Mouse (Mus musculus) ovary, adult 18-20 months (tissue): ENCODE results near the gene Cnp.
"Not testable (repeated sequence)": the region's sequence is repeated elsewhere in the genome, so short reads cannot be mapped to it uniquely, and the experiment has no call there.

Source experiments
- DNase-seq: peaks from one replicate; pipeline ENCODE4 v3.0.0; 2022; ENCODE audit warnings: low spot score, mixed read lengths

Cnp gene

DNA sequence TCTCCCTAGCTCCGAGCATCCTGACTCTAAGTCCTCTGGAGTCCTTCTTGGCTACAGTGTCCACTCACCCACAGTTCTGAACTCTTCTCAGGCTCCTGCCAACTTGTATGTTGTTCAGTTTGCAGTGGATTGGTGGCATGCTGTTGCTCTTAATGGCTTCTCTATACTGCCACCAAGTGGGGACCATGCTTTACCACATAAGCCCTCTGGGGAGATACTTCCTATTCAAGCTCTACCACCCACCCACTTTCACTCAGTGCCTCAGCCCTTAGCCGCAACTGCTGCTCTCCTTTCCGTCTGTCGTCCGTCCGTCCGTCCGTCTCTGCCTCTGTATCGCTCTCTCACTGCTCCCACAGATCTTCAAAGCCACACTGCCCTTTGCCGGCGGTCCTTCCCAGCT is 19.1 kb upstream of the Cnp start:
- DNase-seq, result peak; percentile 58

DNA sequence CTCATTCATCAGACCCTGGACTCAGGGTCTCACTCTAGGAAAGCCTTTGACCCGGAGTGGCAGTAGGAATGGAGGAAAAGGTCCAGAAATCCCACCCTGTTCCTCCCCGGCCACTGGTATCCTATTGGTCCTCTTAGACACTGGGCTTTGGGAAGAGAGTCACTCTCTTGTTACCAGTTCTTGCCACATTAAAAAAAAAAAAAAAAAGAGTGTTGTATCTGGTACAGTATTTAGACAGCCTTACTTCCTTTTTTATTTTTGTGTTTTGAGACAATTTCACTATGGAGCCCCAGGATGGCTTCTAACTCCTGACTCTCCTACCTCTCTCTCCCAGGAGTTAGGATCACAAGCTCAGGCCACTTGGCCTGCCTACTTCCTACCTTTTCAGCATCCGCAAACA is 17.1 kb upstream of the Cnp start:
- no peak for DNase-seq

DNA sequence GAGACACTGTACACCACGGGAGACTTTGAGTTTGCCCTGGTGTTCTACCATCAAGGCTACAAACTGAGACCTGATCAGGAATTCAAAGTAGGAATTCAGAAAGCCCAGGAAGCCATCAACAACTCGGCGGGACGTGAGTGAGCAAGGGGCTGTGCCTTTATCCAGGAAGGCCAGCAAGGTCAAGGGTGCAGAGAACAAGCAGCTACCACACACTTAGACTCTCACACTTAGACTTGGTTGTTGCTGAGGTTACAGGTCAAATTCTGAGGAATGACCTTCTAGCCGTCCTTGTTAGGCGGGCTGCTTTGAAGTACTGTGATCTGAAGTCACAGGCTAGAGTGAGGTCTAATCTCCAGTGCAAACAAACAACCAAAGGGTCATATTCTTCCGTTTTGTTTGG is 15.2 kb upstream of the Cnp start:
- DNase-seq, result no peak

DNA sequence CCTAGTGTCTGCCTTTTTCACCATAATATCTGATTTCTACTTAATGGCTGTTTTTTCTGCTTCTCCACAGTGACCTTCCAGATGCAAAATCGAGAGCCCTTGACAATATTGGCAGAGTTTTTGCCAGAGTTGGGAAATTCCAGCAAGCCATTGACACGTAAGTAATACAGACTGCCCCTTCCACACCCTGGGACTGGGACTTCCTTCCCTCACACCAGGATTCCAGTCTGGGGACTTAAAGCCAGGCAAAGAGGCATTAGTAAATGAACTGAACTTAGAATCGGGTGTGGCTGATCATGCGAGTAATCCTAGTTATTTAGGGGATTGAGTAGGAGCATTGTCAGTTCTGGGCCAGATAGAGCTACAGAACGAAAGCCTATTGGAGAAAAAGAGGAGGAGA is 13.0 kb upstream of the Cnp start:
- no peak for DNase-seq

DNA sequence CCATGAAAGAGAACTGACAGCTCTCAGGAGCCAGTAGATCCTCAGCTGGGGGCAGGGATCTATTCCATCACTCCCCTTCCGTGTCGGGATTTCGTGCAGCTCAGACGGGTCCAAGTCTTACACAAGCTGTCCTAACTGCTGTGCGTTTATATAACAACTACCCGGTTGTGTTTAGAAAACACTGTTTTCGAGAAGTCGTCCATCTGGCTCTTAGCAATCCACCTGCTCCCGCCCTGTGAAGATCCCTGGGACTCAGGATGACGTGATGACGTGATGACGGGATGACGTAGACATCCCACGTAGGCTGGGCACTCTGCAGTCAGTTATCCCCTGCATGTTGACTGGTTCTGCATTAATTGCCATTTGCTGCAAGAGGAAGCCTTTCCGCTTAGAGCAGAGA is 10.4 kb upstream of the Cnp start:
- DNase-seq, result no peak

DNA sequence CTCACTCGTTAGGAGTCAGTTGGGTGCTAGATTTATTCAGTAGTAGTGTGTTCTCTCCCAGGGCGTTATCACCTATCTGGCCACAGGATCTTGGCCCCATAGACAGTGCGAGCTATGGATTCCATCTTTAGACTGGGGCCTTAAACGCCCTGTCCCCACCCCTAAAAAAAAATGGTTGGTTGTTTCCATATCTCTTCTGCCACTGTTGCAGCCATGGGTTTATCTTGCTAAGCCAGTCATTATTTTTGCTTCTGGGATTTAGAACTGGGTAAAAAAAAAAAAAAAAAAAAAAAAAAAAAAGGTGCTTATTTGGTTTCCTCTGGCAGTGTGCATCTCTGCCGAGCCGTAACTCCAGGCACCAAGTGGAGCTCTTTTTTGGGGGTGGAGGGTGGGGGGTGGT is 10.0 kb upstream of the Cnp start:
- no peak for DNase-seq

DNA sequence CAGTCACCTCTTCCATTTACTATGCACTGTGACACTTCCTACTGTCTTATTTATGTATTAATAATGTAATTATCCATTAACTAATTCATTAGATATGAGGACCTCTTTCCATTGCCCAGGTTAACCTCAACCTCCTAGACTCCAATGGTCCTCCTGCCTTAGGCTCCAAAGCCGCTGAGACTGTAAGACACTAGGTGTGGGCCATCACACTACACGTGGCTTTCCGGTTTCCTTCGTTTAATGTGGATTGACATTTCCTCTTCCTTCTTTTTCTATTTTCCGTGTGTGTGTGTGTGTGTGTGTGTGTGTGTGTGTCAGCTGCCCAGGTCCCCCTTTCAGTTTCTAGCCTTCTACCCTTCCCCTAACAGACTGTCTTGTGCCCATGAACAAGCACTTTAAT is 7.5 kb upstream of the Cnp start:
- no peak for DNase-seq

DNA sequence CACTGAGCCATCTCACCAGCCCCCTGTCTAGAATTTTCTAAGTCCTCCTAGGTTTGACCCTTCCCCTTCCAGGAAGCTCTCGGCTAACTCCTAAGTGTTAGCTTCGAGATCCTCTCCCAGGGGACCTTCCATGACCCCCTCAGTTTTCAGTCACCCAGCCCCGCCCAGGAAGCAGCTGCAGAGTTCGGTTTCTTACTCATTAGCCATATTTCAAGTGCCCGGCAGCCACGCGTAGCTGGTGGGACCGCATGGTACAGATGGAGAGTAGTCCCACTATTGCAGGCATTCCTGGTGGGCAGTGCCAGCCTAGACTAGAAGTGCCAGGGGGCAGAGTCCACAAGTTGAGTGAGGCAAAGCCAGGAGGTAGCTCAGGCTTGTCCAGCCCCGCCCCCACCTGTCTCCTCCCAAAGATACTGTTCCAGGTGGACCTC is 6.9 kb upstream of the Cnp start:
- no peak for DNase-seq

DNA sequence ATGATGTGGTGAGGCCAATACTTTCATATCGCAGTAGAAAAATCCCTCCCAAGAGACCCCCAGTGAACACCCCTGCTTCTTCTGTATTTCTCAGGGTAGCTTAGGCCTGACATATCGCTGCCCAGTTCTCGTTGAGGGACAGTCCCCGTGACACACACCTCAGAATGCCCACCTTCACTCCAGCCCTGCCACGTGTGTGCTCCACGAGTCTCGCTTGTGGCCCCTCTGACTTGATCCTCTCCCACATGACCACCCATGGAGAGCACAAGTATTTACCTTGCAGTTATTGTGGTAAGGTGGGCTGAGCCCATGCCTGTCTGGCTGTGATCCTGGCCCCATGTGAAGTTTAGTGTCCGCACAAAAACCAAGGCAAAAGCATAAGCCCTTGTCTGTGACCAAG is 6.0 kb upstream of the Cnp start:
- no peak for DNase-seq

DNA sequence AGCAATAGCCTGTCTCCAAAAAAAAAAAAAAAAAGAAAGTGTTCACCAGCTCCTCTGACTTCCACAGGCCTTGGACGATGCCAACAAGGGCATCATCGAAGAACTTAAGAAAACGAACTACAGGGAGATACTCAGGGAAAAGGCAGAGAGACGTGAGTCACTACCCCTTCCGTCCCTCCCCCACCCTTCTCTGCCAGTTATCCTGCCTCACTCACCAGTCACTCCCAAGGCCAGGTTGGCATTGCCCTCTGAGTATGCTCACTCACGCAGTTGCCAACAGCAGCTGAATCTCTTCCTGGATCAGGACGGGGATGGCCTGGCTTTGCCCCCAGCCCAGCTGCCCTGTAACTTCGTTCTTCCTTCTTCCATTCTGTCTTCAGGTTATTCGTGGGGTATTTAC is 4.9 kb upstream of the Cnp start:
- DNase-seq, result peak; percentile 67

DNA sequence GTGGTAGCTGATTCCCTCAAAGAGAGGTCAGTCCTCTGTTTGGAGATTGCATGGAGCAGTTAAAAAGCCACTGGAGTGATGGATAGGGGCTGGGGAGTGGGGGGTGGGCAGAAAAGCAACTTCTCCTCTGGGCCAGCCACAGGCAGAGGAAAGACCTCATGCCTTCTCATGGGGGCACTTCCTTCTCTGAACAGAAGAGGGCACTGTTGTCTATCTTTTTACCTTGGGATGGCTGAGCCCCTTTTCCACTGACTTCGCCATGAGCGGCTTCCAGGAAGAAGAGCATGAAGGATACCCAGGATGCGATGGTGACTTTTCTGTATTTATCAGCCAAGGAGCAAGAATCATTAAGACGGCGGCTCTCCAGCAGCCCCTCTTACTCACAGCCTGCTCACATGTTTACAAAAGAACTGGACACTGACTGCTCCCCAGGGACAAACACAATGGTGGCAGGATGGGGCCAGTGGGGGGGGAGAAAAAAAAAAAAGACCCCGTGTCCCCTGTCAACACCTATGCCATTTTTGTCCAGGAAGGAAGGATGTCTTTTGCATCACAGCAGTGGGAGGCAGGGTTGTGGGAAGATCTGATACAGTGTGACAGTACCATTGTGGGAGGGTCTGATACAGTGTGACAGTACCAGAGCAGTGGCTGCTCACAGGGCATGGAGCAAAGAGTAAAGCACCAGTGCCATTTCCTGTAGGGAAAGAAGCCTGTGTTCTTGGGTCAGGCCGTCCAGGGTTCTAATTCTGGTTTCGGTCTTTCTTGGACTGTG is 4.1 kb upstream of the Cnp start:
- DNase-seq, result peak; percentile 42

DNA sequence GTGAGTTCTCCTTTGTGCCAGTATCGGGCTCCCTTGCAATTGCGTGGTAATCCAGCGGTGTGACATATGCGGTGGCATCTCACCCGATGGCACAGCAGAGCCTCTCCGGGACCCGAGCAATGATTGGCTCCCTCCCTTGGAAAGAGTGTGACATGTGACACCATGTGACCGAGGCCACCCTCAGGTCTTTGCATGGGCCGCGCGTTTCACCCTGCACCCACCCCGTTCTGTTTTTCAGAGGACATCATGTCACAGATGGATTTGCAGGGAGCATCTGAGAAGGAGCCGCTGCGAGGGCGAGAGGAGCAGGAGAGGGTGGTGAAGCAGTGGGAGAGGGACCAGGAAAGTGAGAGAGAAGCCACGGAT is 3.5 kb upstream of the Cnp start:
- DNase-seq, result no peak

DNA sequence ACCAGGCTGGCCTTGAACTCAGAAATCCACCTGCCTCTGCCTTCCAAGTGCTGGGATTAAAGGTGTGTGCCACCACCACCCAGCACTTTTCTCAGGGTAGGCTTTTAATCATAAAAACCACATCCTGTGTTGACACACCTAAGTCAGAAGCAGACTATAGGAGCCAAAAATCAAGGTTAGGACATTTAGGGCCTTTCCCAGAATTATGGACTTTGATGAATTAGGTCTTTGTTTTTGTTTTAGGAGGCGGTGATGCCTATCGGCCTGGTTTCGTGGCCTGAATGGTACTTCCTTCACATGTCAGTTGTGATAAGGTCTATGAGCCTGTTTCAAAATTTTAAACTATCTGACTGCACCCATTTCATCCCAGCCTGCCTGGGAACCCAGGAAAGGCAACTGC is 516 bp upstream of the Cnp start:
- DNase-seq, result no peak

DNA sequence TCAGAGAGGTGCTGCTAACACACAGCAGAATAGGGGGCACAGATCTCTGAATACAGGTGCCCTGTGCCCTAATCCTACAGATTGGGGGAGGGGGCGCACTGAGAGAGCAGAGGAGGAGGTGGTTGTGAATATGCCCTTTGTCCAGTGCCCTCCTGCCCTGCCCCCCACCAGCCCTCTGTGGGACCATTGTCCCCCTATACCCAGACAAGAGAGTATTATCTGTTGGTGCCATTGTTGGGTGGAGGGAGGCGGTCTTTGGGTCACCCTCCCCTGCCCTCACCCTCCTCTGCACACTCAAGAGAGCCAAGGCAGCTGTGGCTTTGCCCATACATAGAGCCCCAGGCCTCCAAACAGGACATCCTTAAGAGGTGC is 766 bp downstream of the Cnp start:
- no peak for DNase-seq

DNA sequence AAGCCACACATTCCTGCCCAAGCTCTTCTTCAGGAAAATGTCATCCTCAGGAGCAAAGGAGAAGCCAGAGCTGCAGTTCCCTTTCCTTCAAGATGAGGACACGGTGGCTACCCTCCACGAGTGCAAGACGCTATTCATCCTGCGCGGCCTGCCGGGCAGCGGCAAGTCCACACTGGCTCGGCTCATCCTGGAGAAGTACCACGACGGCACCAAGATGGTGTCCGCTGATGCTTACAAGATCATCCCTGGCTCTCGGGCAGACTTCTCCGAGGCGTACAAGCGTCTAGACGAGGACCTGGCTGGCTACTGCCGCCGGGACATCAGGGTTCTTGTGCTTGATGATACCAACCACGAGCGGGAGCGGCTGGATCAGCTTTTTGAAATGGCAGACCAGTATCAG is 1.6 kb downstream of the Cnp start:
- no peak for DNase-seq

DNA sequence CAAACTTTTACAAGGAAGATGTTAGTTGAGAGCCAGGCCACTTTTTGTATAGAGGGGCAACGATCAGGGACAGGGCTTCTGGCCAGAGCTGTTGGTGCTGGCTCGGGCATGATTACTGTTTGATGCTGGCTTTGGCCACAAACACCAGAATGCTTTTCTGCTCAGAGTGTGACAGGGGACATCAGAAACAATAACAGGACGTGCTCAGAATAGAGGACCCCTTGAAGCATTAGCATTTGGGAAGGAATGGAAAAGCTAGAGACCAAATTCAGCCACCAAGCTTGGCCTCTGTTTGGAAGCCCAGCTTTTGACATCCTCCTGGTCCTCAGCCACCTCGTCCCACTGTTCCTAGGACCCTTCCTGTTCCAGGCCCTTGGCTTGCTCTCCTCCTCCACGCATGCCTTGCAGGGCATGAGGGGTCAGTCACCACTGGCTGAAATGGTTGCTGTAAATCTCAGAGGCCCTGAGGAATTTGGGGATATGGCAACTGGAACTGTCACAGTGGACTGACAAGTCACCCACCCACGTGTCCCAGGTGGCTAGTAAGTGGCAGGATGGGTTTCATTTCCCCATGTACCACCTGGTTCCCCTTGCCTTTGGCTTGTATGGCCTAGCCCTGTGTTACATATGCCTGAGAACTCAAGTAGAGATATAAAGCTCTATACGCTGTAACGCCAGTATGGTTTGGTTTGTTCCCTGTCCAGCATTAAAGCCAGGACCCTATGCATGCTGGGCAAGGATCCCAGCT is 3.3 kb downstream of the Cnp start:
- no peak for DNase-seq

DNA sequence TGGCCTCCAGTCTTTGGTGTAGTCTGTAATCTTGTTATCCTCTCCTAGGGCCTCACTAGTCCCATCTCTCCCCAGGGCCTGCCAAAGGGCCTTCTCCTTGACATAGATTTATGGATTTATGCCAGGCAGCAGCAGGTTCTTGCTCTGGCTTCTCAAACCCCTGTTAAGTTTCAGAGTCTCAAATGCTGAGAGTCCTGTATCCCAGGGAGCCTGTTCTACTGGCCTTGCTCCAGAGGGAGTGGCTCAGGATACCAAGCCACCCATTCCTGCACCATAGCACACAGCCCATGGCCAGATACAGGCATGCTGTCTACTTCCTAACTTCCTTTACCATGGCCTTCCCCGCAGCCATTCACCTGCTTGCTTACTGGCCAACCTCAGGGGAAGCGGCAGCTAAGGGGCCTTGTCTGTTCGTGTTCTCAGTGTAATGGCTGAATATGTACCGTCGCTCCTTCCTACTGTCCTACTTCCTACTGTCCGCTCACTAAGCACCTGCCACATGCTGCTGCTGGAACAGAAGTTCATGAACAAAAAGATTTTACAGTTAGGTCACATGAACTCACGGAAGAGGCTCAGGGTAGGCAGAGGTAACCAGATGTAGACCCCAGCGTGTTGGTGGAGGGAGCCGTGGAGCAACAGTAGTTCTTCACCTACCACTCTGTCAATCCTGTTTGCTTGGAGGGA is 4.6 kb downstream of the Cnp start:
- no peak for DNase-seq

DNA sequence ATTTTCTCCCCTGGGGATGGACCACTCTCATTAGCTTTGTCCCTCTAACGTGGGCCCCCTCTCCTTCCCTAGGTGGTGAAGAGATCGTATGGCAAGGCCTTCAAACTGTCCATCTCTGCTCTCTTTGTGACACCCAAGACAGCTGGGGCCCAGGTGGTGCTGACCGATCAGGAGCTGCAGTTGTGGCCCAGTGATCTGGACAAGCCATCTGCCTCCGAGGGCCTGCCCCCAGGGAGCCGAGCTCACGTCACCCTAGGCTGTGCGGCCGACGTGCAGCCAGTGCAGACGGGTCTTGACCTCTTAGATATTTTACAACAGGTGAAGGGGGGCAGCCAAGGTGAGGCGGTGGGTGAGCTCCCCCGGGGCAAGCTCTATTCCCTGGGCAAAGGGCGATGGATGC is 5.6 kb downstream of the Cnp start:
- DNase-seq, result no peak

DNA sequence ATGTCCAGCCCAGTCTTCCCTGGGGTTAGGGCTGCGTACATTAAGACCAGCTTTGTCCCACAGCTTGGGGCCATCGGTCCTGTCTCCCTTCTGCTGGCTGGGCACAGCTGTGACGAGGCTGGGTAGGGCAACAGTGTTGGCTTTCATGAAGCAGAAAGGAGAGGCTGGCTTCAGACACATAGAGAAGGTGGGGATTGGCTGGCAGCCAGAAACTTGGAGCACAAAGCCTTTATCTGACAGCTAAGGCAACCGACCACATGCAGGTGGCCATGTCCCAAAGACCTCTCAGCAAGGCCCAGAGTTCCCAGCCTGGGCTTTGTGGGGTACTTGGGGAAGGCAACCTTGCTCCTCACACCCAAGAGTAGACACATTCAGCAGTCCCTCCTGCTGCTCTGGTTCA is 7.1 kb downstream of the Cnp start:
- no peak for DNase-seq

DNA sequence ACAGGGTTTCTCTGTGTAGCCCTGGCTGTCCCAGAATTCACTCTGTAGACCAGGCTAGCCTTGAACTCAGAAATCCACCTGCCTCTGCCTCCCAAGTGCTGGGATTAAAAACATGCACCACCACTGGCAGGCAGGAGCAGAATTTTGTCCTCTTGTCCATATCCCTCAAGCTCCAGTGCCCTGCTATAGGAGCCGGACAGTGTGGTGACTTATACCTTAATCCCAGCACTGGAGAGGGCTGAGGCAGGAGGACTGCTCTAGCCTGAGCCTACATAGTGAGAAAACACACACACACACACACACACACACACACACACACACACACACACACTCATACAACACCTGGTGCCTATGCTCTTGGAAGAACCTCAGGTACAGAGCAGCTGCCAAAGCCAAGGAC is 7.7 kb downstream of the Cnp start:
- DNase-seq, result not testable (repeated sequence)

DNA sequence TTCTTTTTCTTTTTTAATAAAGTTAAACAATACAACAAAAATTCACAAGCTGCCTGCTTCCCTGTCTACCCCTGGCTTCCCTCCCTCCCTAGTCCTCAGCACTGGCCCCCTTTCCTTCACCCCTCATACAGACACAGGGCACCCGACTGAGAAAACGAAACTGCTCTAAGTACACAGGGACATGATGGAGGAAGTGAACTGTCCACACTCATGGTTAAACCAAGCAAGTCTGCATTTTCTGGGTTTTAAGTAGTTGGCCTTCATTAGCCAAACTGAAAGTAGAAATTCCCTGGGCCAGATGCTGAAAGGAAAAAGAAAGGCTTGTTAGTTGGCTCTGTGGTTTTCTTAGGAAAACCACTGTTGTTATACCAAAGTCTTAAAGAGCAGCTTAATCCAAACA is 8.1 kb downstream of the Cnp start:
- no peak for DNase-seq

DNA sequence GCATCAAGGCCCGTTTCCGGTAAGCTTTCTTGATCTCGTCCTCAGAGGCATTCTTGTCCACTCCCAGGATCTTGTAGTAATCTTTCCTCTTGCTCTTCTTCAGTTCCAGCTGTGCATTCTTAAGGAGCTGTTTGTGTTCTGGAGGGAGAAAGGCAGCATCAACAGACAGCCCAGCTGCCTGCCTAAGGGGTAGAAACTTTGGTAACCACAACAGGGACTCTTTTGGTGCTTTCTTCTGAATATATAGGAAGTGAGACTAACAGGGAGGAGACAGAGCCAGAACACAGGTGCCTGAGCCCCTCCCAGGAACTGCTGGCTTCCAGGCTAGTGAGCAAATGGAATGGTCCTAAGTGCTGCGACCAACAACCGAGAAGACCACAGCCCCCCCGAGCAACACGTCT is 9.9 kb downstream of the Cnp start:
- no peak for DNase-seq

DNA sequence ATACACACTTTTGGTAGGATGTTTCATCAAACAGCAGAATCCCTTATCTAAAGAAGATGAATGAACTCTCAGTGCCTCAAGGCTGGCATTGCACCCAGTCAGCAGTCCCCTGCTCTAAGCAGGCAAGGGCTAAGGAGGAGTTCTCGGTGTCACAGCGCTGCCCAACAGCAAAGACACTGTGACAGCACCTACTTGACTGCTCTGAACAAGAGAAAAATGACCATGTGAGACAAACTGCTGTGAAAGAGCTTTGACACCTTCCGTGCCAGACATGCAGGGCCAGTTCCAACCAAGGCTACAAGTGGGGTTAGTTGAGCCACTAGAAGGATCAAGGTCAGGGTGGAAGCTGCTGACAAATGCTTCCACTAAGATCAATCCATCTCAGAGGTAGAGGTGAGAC is 10.4 kb downstream of the Cnp start:
- DNase-seq, result no peak
